Mouse (Mus musculus) frontal cortex, adult 2 months (tissue): Measurements from ENCODE around the gene Lbhd2. TPM values are rescaled to one million over a fixed set of nuclear protein-coding genes. Genes with fewer than 3 reads are reported as not detected.

Experiments used
- DNase-seq, 2 experiments: peaks; one replicate each; pipeline ENCODE4 v3.0.0; 2022; ENCODE audit warnings: low spot score in 1 of 2; ENCODE audit errors: extremely low spot score in 1 of 2
- polyA plus RNA-seq: library from polyadenylated mRNA; depleted of rRNA; stranded (reverse); fragments of >200 nt; gene quantifications from 2 replicates; pipeline ENCODE4 v1.2.3, GENCODE M21; 2012; rRNA removed

The Lbhd2 gene
- 23.2 and 24.5 TPM in 2 replicates for polyA plus RNA-seq

GRCm38 (mm10) chr12:111406622-111407021 is at the start of gene Lbhd2:
TSS of gene Lbhd2 (plus strand) at chr12:111406809.
- peak in 1 of 2 experiments; percentile 47 for DNase-seq

GRCm38 (mm10) chr12:111360671-111361070 is 45.9 kb upstream of the Lbhd2 start:
- no peak for DNase-seq

- DNase-seq, result no peak
Observed at GRCm38 (mm10) chr12:111361319-111362098, 45.1 kb upstream of the Lbhd2 start.

GRCm38 (mm10) chr12:111364234-111364633 is 42.4 kb upstream of the Lbhd2 start:
- DNase-seq, result no peak

- DNase-seq, result no peak
Observed at GRCm38 (mm10) chr12:111367065-111367464, 39.5 kb upstream of the Lbhd2 start.

- no peak for DNase-seq
Observed at GRCm38 (mm10) chr12:111370249-111370648, 36.4 kb upstream of the Lbhd2 start.

GRCm38 (mm10) chr12:111371905-111372304 is 34.7 kb upstream of the Lbhd2 start:
- DNase-seq, result no peak

- no peak for DNase-seq
Observed at GRCm38 (mm10) chr12:111373411-111373810, 33.2 kb upstream of the Lbhd2 start.

- no peak for DNase-seq
Observed at GRCm38 (mm10) chr12:111374727-111375126, 31.9 kb upstream of the Lbhd2 start.

GRCm38 (mm10) chr12:111375559-111375958 is 31.1 kb upstream of the Lbhd2 start:
- no peak for DNase-seq

GRCm38 (mm10) chr12:111376053-111376452 is 30.6 kb upstream of the Lbhd2 start:
- DNase-seq, result no peak

- DNase-seq, result no peak
Observed at GRCm38 (mm10) chr12:111376826-111377331, 29.7 kb upstream of the Lbhd2 start.

GRCm38 (mm10) chr12:111377376-111377973 is 29.1 kb upstream of the Lbhd2 start, which contains the start of gene Cdc42bpb:
TSS of gene Cdc42bpb (minus strand) at chr12:111377718.
- DNase-seq, result peak; percentile 76 to 95

GRCm38 (mm10) chr12:111377986-111378490 is 28.6 kb upstream of the Lbhd2 start:
- peak in 1 of 2 experiments; percentile 22 for DNase-seq

- no peak for DNase-seq
Observed at GRCm38 (mm10) chr12:111378812-111379211, 27.8 kb upstream of the Lbhd2 start.

GRCm38 (mm10) chr12:111385883-111386641 is 20.5 kb upstream of the Lbhd2 start:
- peak in 1 of 2 experiments; percentile 35 for DNase-seq

- DNase-seq, result no peak
Observed at GRCm38 (mm10) chr12:111386642-111387120, 19.9 kb upstream of the Lbhd2 start.

- DNase-seq, result no peak
Observed at GRCm38 (mm10) chr12:111387146-111387545, 19.5 kb upstream of the Lbhd2 start.

GRCm38 (mm10) chr12:111394008-111394407 is 12.6 kb upstream of the Lbhd2 start:
- DNase-seq, result no peak

GRCm38 (mm10) chr12:111396997-111397396 is 9.6 kb upstream of the Lbhd2 start:
- DNase-seq, result no peak
